Comparison of ENCODE assay signal across 8 mouse cellular contexts in the genomic region with DNA sequence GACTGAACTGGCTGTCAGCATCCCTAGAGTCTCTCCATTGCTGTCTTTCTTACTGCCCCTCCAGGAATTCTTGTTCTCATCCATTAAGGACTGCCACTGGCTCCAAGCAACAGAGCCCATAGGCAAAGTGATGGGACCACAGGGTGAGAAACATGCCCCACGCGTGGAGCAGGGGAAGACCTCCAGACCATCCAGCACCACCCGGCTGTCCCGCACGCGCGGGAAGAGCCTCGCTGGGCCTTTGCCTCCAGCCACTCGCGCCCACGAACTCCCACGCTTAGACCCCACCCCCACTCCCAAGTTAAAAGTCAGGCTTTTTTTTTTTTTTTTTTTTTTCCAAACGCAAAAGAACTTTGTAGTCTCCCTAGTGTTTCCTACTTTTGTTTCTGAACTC. TPM values are rescaled to one million over a fixed set of nuclear protein-coding genes. Genes with fewer than 3 reads are reported as not detected.
DNase-seq lines count a peak whose midpoint lies in the region; ATAC-seq and TF ChIP-seq lines count a peak whose summit lies in the region.

No protein-coding gene starts in this region.

- ATAC-seq in lung, postnatal 0 days = peak; percentile 6
- no peak for ATAC-seq in activated CD4-positive, CD25-positive, alpha-beta regulatory T cell, adult 4 months

- 2% methylated on average over 13 of the region's 13 CpGs for WGBS in hindbrain, embryonic 10.5 days
- WGBS in lung, postnatal 0 days = under 1% methylated on average over 13 of the region's 13 CpGs

- TF ChIP-seq EP300 in lung, postnatal 0 days (IDR thresholded peaks at IDR 0.05) = no peak

- no peak for TF ChIP-seq POLR2A in bone marrow macrophage, adult 2 months (IDR thresholded peaks at IDR 0.05; ENCODE audit: borderline replicate concordance, low read depth, low read length)

- no peak overlapping the region for H3K27ac ChIP-seq in bone marrow macrophage, adult 2 months (ENCODE audit: insufficient read depth, low read depth, low read length)
- H3K27ac ChIP-seq in hindbrain, embryonic 10.5 days = peak overlapping the region; percentile 92; the same call in 1 of the 2 replicates
- H3K27ac ChIP-seq in lung, postnatal 0 days (ENCODE audit: low read length) = peak overlapping the region; percentile 92

- DNase-seq in heart, adult 18-20 months = peak; percentile 22 to 54
- DNase-seq in heart, adult 8-10 months (ENCODE audit: low spot score) = no peak
- DNase-seq in hindbrain, embryonic 10.5 days (ENCODE audit: low spot score) = peak; percentile 30
- peak; percentile 47 for DNase-seq in lung, postnatal 0 days (ENCODE audit: low spot score)
- no peak for DNase-seq in right cerebral cortex, postnatal 14 days
- DNase-seq in thymus, postnatal 10 days (ENCODE audit: low spot score in 2 of 2) = no peak

- peak overlapping the region; percentile 95 for H3K4me2 ChIP-seq in lung, postnatal 0 days (replicated peaks; ENCODE audit: low read depth, low read length)

- peaks cover 40% of the 10 kb centered on the region for H3K4me1 ChIP-seq in bone marrow macrophage, adult 2 months (ENCODE audit: control insufficient read depth, insufficient read depth, low read length)
- H3K4me1 ChIP-seq in hindbrain, embryonic 10.5 days (replicated peaks) = peaks cover 18% of the 10 kb centered on the region
- H3K4me1 ChIP-seq in lung, postnatal 0 days (ENCODE audit: insufficient read depth, low read depth, low read length) = peaks cover 14% of the 10 kb centered on the region; the same call in 1 of the 2 replicates

- H3K9me3 ChIP-seq in hindbrain, embryonic 10.5 days = no peaks in the 10 kb centered on the region
- no peaks in the 10 kb centered on the region for H3K9me3 ChIP-seq in lung, postnatal 0 days (ENCODE audit: low read length)

- H3K27me3 ChIP-seq in hindbrain, embryonic 10.5 days (ENCODE audit: insufficient read depth, poor library complexity, severe bottlenecking) = peaks cover 18% of the 10 kb centered on the region
- H3K27me3 ChIP-seq in lung, postnatal 0 days (replicated peaks; ENCODE audit: insufficient read depth, low read length) = no peaks in the 10 kb centered on the region

- no peaks in the 10 kb centered on the region for H3K36me3 ChIP-seq in hindbrain, embryonic 10.5 days
- H3K36me3 ChIP-seq in lung, postnatal 0 days (ENCODE audit: insufficient read depth, low read length) = no peaks in the 10 kb centered on the region

- peak overlapping the region; percentile 93 for H3K9ac ChIP-seq in lung, postnatal 0 days (replicated peaks; ENCODE audit: low read depth)

- H3K4me3 ChIP-seq in bone marrow macrophage, adult 2 months (ENCODE audit: insufficient read depth, low read length) = peak overlapping the region; percentile 92
- peak overlapping the region; percentile 75 for H3K4me3 ChIP-seq in hindbrain, embryonic 10.5 days
- H3K4me3 ChIP-seq in lung, postnatal 0 days (ENCODE audit: low read depth, low read length) = peak overlapping the region; percentile 77

- TF ChIP-seq CTCF in bone marrow macrophage, adult 2 months (IDR thresholded peaks at IDR 0.05; ENCODE audit: low read depth, low read length) = no peak
- no peak for TF ChIP-seq CTCF in lung, postnatal 0 days (IDR thresholded peaks at IDR 0.05)

RNA-seq across cellular contexts. Expression of a gene that starts 0.7 kb away (rescaled TPM):
- 10 to 100 TPM in 1 of 2 experiments, 1 to 10 TPM in 1; 9.6 to 10.1 TPM for total RNA-seq in heart, adult 18-20 months (2021)
- total RNA-seq in heart, adult 8-10 months (2022) = 10 to 100 TPM in 1 of 4 experiments, 1 to 10 TPM in 3; 8.8 to 10.2 (median 9.7) TPM
- polyA plus RNA-seq in bone marrow macrophage, adult 2 months (2012; ENCODE audit: insufficient read depth, insufficient read length, missing spikeins) = 21.1 and 24.6 TPM in 2 replicates
- 4.7 and 5.3 TPM in 2 replicates for polyA plus RNA-seq in hindbrain, embryonic 10.5 days (2016; fragmentation: Nextera tagmentation; extraction: Ambion mirVana)
- 20.5 and 27.9 TPM in 2 replicates for polyA plus RNA-seq in lung, postnatal 0 days (2015; fragmentation: Nextera tagmentation; extraction: Ambion mirVana)
- polyA plus RNA-seq in activated CD4-positive, CD25-positive, alpha-beta regulatory T cell, adult 4 months (2017; shearing (Covaris generic)) = 1 to 10 TPM; 1.2 to 2.6 TPM

RNA-seq across cellular contexts. Expression of a gene that starts 21.7 kb away (rescaled TPM):
- not detected for total RNA-seq in heart, adult 18-20 months (2021)
- total RNA-seq in heart, adult 8-10 months (2022) = not detected
- not detected in 2 replicates for polyA plus RNA-seq in bone marrow macrophage, adult 2 months (2012; ENCODE audit: insufficient read depth, insufficient read length, missing spikeins)
- not detected in 2 replicates for polyA plus RNA-seq in hindbrain, embryonic 10.5 days (2016; fragmentation: Nextera tagmentation; extraction: Ambion mirVana)
- polyA plus RNA-seq in lung, postnatal 0 days (2015; fragmentation: Nextera tagmentation; extraction: Ambion mirVana) = not detected in 2 replicates
- not detected for polyA plus RNA-seq in activated CD4-positive, CD25-positive, alpha-beta regulatory T cell, adult 4 months (2017; shearing (Covaris generic))

RNA-seq across cellular contexts. Expression of a gene that starts 39.9 kb away (rescaled TPM):
- 1 to 10 TPM in 1 of 2 experiments, under 1 TPM in 1; 0.84 to 1.1 TPM for total RNA-seq in heart, adult 18-20 months (2021)
- 1 to 10 TPM in 3 of 4 experiments, under 1 TPM in 1; 0.90 to 1.4 (median 1.2) TPM for total RNA-seq in heart, adult 8-10 months (2022)
- 0.36 and 0.44 TPM in 2 replicates for polyA plus RNA-seq in bone marrow macrophage, adult 2 months (2012; ENCODE audit: insufficient read depth, insufficient read length, missing spikeins)
- 1.7 and 4.6 TPM in 2 replicates for polyA plus RNA-seq in hindbrain, embryonic 10.5 days (2016; fragmentation: Nextera tagmentation; extraction: Ambion mirVana)
- polyA plus RNA-seq in lung, postnatal 0 days (2015; fragmentation: Nextera tagmentation; extraction: Ambion mirVana) = 0.84 and 1.7 TPM in 2 replicates
- under 1 TPM in 1 of 2 experiments, not detected in 1; 0.60 TPM for polyA plus RNA-seq in activated CD4-positive, CD25-positive, alpha-beta regulatory T cell, adult 4 months (2017; shearing (Covaris generic))

Comparison
In these comparisons a context has a peak if more than half of its experiments do, and no peak if none do; other contexts are left out.
1. DNase-seq: peak in heart, adult 18-20 months (2 of 2), hindbrain, embryonic 10.5 days (single experiment) and lung, postnatal 0 days (single experiment); none in heart, adult 8-10 months (single experiment), right cerebral cortex, postnatal 14 days (single experiment) and thymus, postnatal 10 days (0 of 2).
2. Peak in every context shown above with its lines, with median percentiles within 50 percentile points of each other: H3K4me3 ChIP-seq.